Mouse (Mus musculus): ENCODE data around the gene Cdk14.

GRCm38 (mm10) chr5:5320506-5321181, 99.5 kb downstream of the Cdk14 start:
- no peak for TF ChIP-seq CTCF (conservative IDR thresholded peaks at IDR 0.05; ENCODE audit: insufficient read depth, insufficient read length, low read depth, low read length)
- TF ChIP-seq POLR2A (IDR thresholded peaks at IDR 0.05; ENCODE audit: low read depth, low read length): no peak

Measured in kidney, adult 2 months (tissue).